Mouse (Mus musculus) intestine, postnatal 0 days (tissue): ENCODE data around the gene Dcakd. TPM values are rescaled to one million over a fixed set of nuclear protein-coding genes. Genes with fewer than 3 reads are reported as not detected.

Experiments used
- ATAC-seq: fragments of 200-750 bp; cut with Nextera tagmentation; 2 replicates; pipeline ENCODE4 v1.8.0; 2017; ENCODE audit warnings: mild to moderate bottlenecking, moderate TSS enrichment, moderate library complexity
- H3K27ac ChIP-seq: fragments of 300-500 bp; sonication (generic); 2 replicates; pipeline ENCODE4 v1.5.1; 2014; ENCODE audit warnings: mild to moderate bottlenecking, low read depth, low read length, moderate library complexity
- H3K27me3 ChIP-seq: fragments of 300-500 bp; sonication (generic); replicated peaks from 2 replicates; pipeline ENCODE4 v1.6.1; 2014; ENCODE audit warnings: low read length, mixed read lengths; ENCODE audit not compliant: control insufficient read depth, insufficient read depth
- H3K36me3 ChIP-seq: fragments of 300-500 bp; sonication (generic); 2 replicates; pipeline ENCODE4 v1.6.1; 2014; ENCODE audit warnings: mild to moderate bottlenecking, moderate library complexity; ENCODE audit not compliant: control insufficient read depth, insufficient read depth
- H3K4me1 ChIP-seq: fragments of 300-500 bp; sonication (generic); replicated peaks from 2 replicates; pipeline ENCODE4 v1.6.1; 2014; ENCODE audit warnings: antibody characterized with exemption, low read length, mixed read lengths; ENCODE audit not compliant: control insufficient read depth, insufficient read depth
- H3K4me2 ChIP-seq: fragments of 300-500 bp; sonication (generic); replicated peaks from 2 replicates; pipeline ENCODE4 v1.6.1; 2014; ENCODE audit warnings: low read depth, mild to moderate bottlenecking, moderate library complexity
- H3K4me3 ChIP-seq: fragments of 300-500 bp; sonication (generic); 2 replicates; pipeline ENCODE4 v1.5.1; 2014; ENCODE audit warnings: low read depth, low read length
- H3K9ac ChIP-seq: fragments of 300-500 bp; sonication (generic); 2 replicates; pipeline ENCODE4 v1.6.1; 2014; ENCODE audit warnings: mild to moderate bottlenecking, low read depth, low read length
- H3K9me3 ChIP-seq: fragments of 300-500 bp; sonication (generic); 2 replicates; pipeline ENCODE4 v1.6.1; 2016; ENCODE audit warnings: mixed run types; ENCODE audit not compliant: control insufficient read depth
- CTCF ChIP-seq: sonication (generic); IDR thresholded peaks from 2 replicates; pipeline ENCODE4 v1.5.1; 2016; ENCODE audit warnings: low read depth, mild to moderate bottlenecking, control low read depth, antibody characterized with exemption, moderate library complexity
- WGBS: fragments of 180-500 bp; shearing (Covaris S2); extraction: QIAGEN DNeasy Blood & Tissue Kit; methylation state at CpG from one replicate; pipeline ENCODE4 v1.1.7; 2014; 5-methylcytosine and 5-hydroxymethylcytosine counted together
- polyA plus RNA-seq: library from polyadenylated mRNA; unstranded; fragments of >200 nt; fragmentation: Nextera tagmentation; extraction: Ambion mirVana; gene quantifications from 2 replicates; pipeline ENCODE4 v1.2.1, GENCODE M21; 2015

Dcakd gene
- polyA plus RNA-seq, 1 experiment from 2014 or later: 45.9 TPM

GRCm38 (mm10) chr11:102992940-102993339 is 35.2 kb downstream of the Dcakd start:
- Histone ChIP-seq H3K36me3 (peaks cover 31% of the 10 kb centered on the region), H3K9me3 (no peaks in the 10 kb centered on the region), H3K4me1 (no peaks in the 10 kb centered on the region), H3K9ac (no peak overlapping the region), H3K4me3 (no peak overlapping the region), H3K27me3 (peaks cover 36% of the 10 kb centered on the region), H3K27ac (no peak overlapping the region), H3K4me2 (no peak overlapping the region)
- TF ChIP-seq CTCF: peak; percentile 91
- no peak for ATAC-seq
- WGBS: 14% methylated on average over 5 of the region's 5 CpGs

DNA sequence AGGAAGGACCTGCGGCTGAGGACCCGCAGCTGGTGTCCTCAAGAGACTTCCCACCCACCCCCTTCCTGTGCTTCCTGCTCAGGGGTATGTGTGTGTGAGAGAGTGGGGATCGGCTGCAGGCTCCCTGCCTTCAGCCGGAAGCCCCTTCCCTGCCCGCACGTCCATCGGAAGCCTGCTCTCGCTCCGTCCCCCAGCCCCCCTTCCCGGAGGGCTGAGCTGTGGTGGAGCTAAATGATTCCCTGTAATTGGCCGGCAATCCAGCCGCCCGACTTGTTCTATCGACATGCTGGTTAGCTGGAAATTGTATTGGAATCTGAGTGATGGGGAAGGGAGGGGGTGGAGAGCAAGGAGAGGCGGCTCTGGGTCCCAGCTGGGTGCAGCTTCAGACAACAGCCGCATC is 36.5 kb downstream of the Dcakd start:
- no peak for ATAC-seq
- Histone ChIP-seq H3K36me3 (peaks cover 21% of the 10 kb centered on the region), H3K4me2 (peak overlapping the region; percentile 37), H3K27ac (no peak overlapping the region), H3K9me3 (no peaks in the 10 kb centered on the region), H3K9ac (no peak overlapping the region), H3K4me1 (no peaks in the 10 kb centered on the region), H3K4me3 (no peak overlapping the region), H3K27me3 (peaks cover 36% of the 10 kb centered on the region)
- no peak for TF ChIP-seq CTCF
- WGBS: 10% methylated on average over 16 of the region's 16 CpGs

DNA sequence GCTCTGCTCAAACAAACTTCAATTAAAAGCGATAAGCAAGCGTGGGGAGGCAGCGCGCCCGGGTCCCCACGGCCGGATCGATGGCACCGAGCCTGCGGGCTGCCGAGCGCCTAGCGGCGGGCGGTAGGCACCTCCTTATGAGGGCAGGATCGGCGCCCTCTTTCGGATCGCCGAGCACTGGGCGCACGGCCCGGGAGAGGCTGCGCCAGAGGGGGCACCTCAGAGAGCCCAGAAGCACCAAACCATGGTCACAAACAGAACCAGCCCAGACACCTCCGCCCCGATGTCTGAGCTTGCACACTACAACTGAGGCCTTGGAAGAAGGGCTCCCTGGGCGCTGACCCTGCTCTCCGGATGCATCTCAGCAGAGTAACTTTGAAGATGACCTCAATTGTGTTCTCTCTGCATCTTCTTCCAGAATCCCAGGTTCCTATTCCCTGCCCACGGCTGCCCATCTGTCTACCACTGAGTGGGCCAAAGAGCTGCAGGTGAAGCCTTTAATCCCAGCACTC is 37.9 kb downstream of the Dcakd start:
- Histone ChIP-seq H3K27ac (no peak overlapping the region), H3K36me3 (peaks cover 12% of the 10 kb centered on the region; the same call in 1 of the 2 replicates), H3K9ac (no peak overlapping the region), H3K27me3 (peaks cover 36% of the 10 kb centered on the region), H3K9me3 (no peaks in the 10 kb centered on the region), H3K4me3 (peak overlapping the region; percentile 34), H3K4me1 (no peaks in the 10 kb centered on the region), H3K4me2 (peak overlapping the region; percentile 65)
- peak; percentile 66 for TF ChIP-seq CTCF
- ATAC-seq: no peak
- 4% methylated on average over 28 of the region's 29 CpGs for WGBS

DNA sequence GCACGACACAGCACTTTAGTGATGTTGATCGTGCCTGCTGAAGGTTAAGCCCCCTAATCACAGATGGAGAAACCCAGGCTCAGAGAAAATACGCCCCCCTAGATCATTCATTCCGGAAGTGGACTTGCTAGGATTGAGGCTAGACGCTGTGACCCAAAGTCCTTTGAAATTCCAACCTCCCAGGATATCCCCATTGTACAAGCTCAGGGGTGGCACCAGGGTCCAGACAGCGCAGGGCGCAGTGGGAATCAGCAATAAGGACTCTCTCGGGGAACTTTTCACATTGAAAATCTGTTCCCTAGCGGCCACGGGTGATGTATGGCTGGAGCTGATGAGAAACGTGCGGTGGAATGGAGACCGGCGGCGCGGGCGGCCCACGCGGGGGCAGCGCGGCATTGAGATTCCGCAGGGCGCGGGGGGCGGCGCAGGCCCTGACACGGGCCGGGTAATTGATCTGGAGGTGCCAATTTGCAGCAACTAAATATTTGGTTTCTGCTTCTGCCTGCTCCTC is 38.4 kb downstream of the Dcakd start:
- H3K9ac ChIP-seq: no peak overlapping the region
- H3K27me3 ChIP-seq: peaks cover 36% of the 10 kb centered on the region
- no peak overlapping the region for H3K27ac ChIP-seq
- H3K4me3 ChIP-seq: peak overlapping the region; percentile 34
- WGBS: 11% methylated on average over 28 of the region's 28 CpGs
- ATAC-seq: no peak
- H3K9me3 ChIP-seq: no peaks in the 10 kb centered on the region
- no peaks in the 10 kb centered on the region for H3K4me1 ChIP-seq
- peaks cover 7% of the 10 kb centered on the region; the same call in 1 of the 2 replicates for H3K36me3 ChIP-seq
- H3K4me2 ChIP-seq: peak overlapping the region; percentile 65
- TF ChIP-seq CTCF: no peak

GRCm38 (mm10) chr11:102985160-102985559 is 43.0 kb downstream of the Dcakd start:
- TF ChIP-seq CTCF: no peak
- H3K36me3 ChIP-seq: no peaks in the 10 kb centered on the region
- ATAC-seq: no peak

DNA sequence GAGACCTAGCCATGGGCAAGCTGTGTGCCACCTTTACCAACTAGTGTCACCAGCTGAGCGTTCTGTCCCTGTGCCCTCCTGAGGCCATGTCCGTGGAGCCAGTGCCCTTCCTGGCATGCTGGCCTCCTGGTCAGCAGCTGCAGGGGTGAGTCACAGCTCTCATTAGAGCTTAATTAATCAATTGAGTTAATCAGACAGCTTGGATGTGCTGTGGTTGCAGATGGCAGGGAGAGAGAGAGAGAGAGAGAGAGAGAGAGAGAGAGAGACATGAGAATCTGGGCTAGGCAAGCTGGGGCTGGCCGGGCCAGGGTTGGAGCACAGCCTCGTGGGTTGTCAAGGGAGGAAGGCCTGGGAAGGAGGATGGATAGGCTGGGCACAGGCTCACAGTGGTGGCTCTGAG is 43.5 kb downstream of the Dcakd start:
- 59% methylated on average over 4 of the region's 4 CpGs for WGBS
- Histone ChIP-seq H3K36me3 (no peaks in the 10 kb centered on the region), H3K9ac (no peak overlapping the region), H3K9me3 (no peaks in the 10 kb centered on the region), H3K4me1 (no peaks in the 10 kb centered on the region), H3K27ac (no peak overlapping the region), H3K27me3 (peaks cover 13% of the 10 kb centered on the region), H3K4me2 (no peak overlapping the region), H3K4me3 (no peak overlapping the region)
- ATAC-seq: no peak
- TF ChIP-seq CTCF: no peak

More at GRCm38 (mm10) chr11:102985160-102985559, 43.0 kb downstream of the Dcakd start:
- H3K4me2 ChIP-seq: no peak overlapping the region
- no peak overlapping the region for H3K27ac ChIP-seq
- H3K4me1 ChIP-seq: no peaks in the 10 kb centered on the region
- H3K4me3 ChIP-seq: no peak overlapping the region
- no peaks in the 10 kb centered on the region for H3K9me3 ChIP-seq
- no peak overlapping the region for H3K9ac ChIP-seq
- peaks cover 18% of the 10 kb centered on the region for H3K27me3 ChIP-seq
- 62% methylated on average over 6 of the region's 6 CpGs for WGBS

GRCm38 (mm10) chr11:102984086-102984485 is 44.0 kb downstream of the Dcakd start:
- 89% methylated on average over 9 of the region's 9 CpGs for WGBS
- Histone ChIP-seq H3K36me3 (no peaks in the 10 kb centered on the region), H3K27ac (no peak overlapping the region), H3K27me3 (peaks cover 8% of the 10 kb centered on the region), H3K4me2 (no peak overlapping the region), H3K9ac (no peak overlapping the region), H3K4me3 (no peak overlapping the region), H3K9me3 (no peaks in the 10 kb centered on the region), H3K4me1 (no peaks in the 10 kb centered on the region)
- ATAC-seq: no peak
- TF ChIP-seq CTCF: no peak
